Mouse (Mus musculus) embryonic facial prominence, embryonic 15.5 days (tissue): ENCODE measurements around the gene Crip3. TPM values are rescaled to one million over a fixed set of nuclear protein-coding genes. Genes with fewer than 3 reads are reported as not detected.

Source experiments
- ATAC-seq: fragments of 200-750 bp; cut with Nextera tagmentation; 2 replicates; pipeline ENCODE4 v1.8.0; 2017; ENCODE audit warnings: low read depth, moderate TSS enrichment; ENCODE audit not compliant: insufficient number of reproducible peaks, low FRiP score, low TSS enrichment
- H3K27ac ChIP-seq: fragments of 300-500 bp; sonication (generic); replicated peaks from 2 replicates; pipeline ENCODE4 v1.5.1; 2015; ENCODE audit warnings: mild to moderate bottlenecking, inconsistent platforms
- H3K27me3 ChIP-seq: fragments of 300-500 bp; sonication (generic); 2 replicates; pipeline ENCODE4 v1.6.1; 2015; ENCODE audit warnings: inconsistent platforms
- H3K36me3 ChIP-seq: fragments of 300-500 bp; sonication (generic); 2 replicates; pipeline ENCODE4 v1.6.1; 2015; ENCODE audit warnings: mild to moderate bottlenecking, inconsistent platforms
- H3K4me1 ChIP-seq: fragments of 300-500 bp; sonication (generic); 2 replicates; pipeline ENCODE4 v1.6.1; 2015; ENCODE audit warnings: inconsistent platforms
- H3K4me2 ChIP-seq: fragments of 300-500 bp; sonication (generic); replicated peaks from 2 replicates; pipeline ENCODE4 v1.6.1; 2015; ENCODE audit warnings: mild to moderate bottlenecking, inconsistent platforms
- H3K4me3 ChIP-seq: fragments of 300-500 bp; sonication (generic); replicated peaks from 2 replicates; pipeline ENCODE4 v1.5.1; 2015; ENCODE audit warnings: mild to moderate bottlenecking, inconsistent platforms
- H3K9ac ChIP-seq: fragments of 300-500 bp; sonication (generic); 2 replicates; pipeline ENCODE4 v1.6.1; 2015; ENCODE audit warnings: inconsistent platforms
- H3K9me3 ChIP-seq: fragments of 300-500 bp; sonication (generic); replicated peaks from 2 replicates; pipeline ENCODE4 v1.6.1; 2016; ENCODE audit warnings: inconsistent platforms
- WGBS: fragments of 180-500 bp; shearing (Covaris S2); methylation state at CpG from one replicate; pipeline ENCODE4 v1.1.7; 2015; 5-methylcytosine and 5-hydroxymethylcytosine counted together
- polyA plus RNA-seq: library from polyadenylated mRNA; unstranded; fragments of >200 nt; fragmentation: Nextera tagmentation; extraction: Ambion mirVana; gene quantifications from 2 replicates; pipeline ENCODE4 v1.2.1, GENCODE M21; 2015

Crip3 gene
- polyA plus RNA-seq, result 3.5 and 3.6 TPM in 2 replicates

- peak within 1 kb of the TSS; percentile 34; the same call in 1 of the 2 replicates for H3K27ac ChIP-seq
- H3K9me3 ChIP-seq, result no peaks in the 10 kb centered on the region
- peak within 1 kb of the TSS; percentile 19 for H3K4me3 ChIP-seq
- WGBS, result 10% methylated on average over 18 of the region's 18 CpGs
- no peaks in the 10 kb centered on the region for H3K36me3 ChIP-seq
- H3K4me2 ChIP-seq, result peak within 1 kb of the TSS; percentile 46
- ATAC-seq, result no peak
- no peak within 1 kb of the TSS for H3K9ac ChIP-seq
- H3K4me1 ChIP-seq, result peaks cover 10% of the 10 kb centered on the region; the same call in 1 of the 2 replicates
- H3K27me3 ChIP-seq, result no peaks in the 10 kb centered on the region; the same call in 1 of the 2 replicates
Observed at GRCm38 (mm10) chr17:46428761-46429414, at the start of gene Crip3. TSS of gene Crip3 (plus strand) at chr17:46428926.

DNA sequence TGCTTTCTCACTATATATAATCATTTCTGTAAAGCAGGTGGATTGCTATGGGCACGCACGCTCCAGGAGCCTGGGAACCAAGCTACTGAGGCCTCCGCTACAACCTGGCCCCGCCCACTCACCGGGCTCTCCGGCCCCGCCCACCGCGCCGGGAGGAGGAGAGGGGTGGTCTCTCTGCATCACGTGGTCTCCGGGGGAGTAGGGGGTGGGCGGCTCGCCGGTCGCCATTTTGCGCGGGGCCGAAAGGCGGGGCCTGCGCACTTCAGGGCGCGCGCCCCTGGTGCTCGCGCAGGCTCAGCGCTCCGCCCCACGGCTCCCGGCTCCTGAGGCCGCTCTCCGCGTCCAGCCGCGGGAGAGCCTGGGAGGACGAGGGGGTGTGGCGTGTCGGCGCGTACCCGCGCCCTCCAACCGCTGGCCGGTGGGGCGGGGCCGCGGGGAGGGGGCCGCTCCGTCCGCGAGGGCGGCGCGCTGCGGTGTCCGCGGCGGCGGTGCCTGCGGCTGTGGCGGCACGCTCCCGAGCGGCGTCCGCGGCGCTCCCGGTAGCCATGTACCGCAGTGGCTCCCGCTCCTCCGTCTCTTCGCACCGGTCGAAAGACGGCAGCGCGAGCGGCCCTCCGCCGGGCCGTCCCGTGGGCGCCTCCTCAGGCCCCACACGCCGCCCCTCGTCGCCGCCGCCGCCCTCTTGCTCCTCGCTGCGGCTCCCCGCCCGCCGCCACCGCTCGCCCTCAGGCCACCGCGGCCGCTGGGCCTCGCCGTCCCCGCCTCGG lies 45.2 kb upstream of the Crip3 start, which contains the start of gene Zfp318:
TSS of gene Zfp318 (plus strand) at position 438 of the 767 bp plus-strand sequence.
- H3K27ac ChIP-seq, result peak within 1 kb of the TSS; percentile 85
- peak within 1 kb of the TSS; percentile 68 for H3K4me2 ChIP-seq
- peak within 1 kb of the TSS; percentile 77 for H3K4me3 ChIP-seq
- peak within 1 kb of the TSS; percentile 92 for H3K9ac ChIP-seq
- H3K4me1 ChIP-seq, result peaks cover 15% of the 10 kb centered on the region
- under 1% methylated on average over 103 of the region's 105 CpGs for WGBS
- peaks cover 14% of the 10 kb centered on the region for H3K36me3 ChIP-seq
- H3K27me3 ChIP-seq, result no peaks in the 10 kb centered on the region
- peak; percentile 98 for ATAC-seq
- H3K9me3 ChIP-seq, result no peaks in the 10 kb centered on the region

- H3K9ac ChIP-seq, result peak overlapping the region; percentile 92
- no peak for ATAC-seq
- H3K4me1 ChIP-seq, result peaks cover 15% of the 10 kb centered on the region
- H3K4me2 ChIP-seq, result peak overlapping the region; percentile 68
- H3K9me3 ChIP-seq, result no peaks in the 10 kb centered on the region
- H3K27me3 ChIP-seq, result no peaks in the 10 kb centered on the region
- H3K36me3 ChIP-seq, result peaks cover 19% of the 10 kb centered on the region
- under 1% methylated on average over 70 of the region's 70 CpGs for WGBS
- peak overlapping the region; percentile 85 for H3K27ac ChIP-seq
- peak overlapping the region; percentile 77 for H3K4me3 ChIP-seq
Observed at GRCm38 (mm10) chr17:46384061-46384801, 44.5 kb upstream of the Crip3 start.

GRCm38 (mm10) chr17:46388200-46388599 lies 40.5 kb upstream of the Crip3 start:
- 86% methylated on average over 3 of the region's 3 CpGs for WGBS

GRCm38 (mm10) chr17:46393012-46393411 lies 35.7 kb upstream of the Crip3 start:
- Histone ChIP-seq H3K36me3 (peaks cover 44% of the 10 kb centered on the region), H3K4me1 (no peaks in the 10 kb centered on the region), H3K4me3 (no peak overlapping the region), H3K4me2 (no peak overlapping the region), H3K27ac (no peak overlapping the region), H3K9ac (no peak overlapping the region), H3K9me3 (no peaks in the 10 kb centered on the region), H3K27me3 (no peaks in the 10 kb centered on the region)
- 48% methylated on average over 2 of the region's 2 CpGs for WGBS
- ATAC-seq, result no peak

More at GRCm38 (mm10) chr17:46388200-46388599, 40.5 kb upstream of the Crip3 start:
- Histone ChIP-seq H3K9ac (no peak overlapping the region), H3K36me3 (peaks cover 25% of the 10 kb centered on the region), H3K27me3 (no peaks in the 10 kb centered on the region), H3K9me3 (no peaks in the 10 kb centered on the region), H3K4me3 (no peak overlapping the region), H3K4me1 (peaks cover 15% of the 10 kb centered on the region), H3K4me2 (no peak overlapping the region), H3K27ac (no peak overlapping the region)
- no peak for ATAC-seq

DNA sequence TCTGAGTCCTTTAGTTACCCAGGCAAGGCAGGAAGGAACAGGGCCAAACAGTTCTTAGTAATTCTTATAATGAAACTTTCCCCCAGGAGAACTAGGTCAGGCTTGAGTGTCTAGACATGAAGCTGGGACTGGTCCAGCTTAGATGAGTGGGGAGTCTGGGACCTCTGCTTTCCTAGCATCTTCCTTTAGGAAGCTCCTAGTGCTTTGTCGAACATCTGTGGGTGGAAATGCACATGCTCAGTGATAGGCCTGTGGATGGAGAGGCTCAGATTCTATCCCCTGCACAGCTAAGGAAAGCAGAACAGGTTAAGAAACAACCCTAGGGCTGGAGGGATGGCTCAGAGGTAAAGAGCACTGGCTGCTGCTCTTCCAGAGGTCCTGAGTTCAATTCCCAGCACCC lies 34.1 kb upstream of the Crip3 start:
- peaks cover 46% of the 10 kb centered on the region for H3K36me3 ChIP-seq
- H3K9ac ChIP-seq, result no peak overlapping the region
- no peaks in the 10 kb centered on the region for H3K4me1 ChIP-seq
- no peaks in the 10 kb centered on the region for H3K27me3 ChIP-seq
- 94% methylated on average over 1 of the region's 1 CpGs for WGBS
- H3K4me3 ChIP-seq, result no peak overlapping the region
- no peak overlapping the region for H3K27ac ChIP-seq
- no peak overlapping the region for H3K4me2 ChIP-seq
- no peaks in the 10 kb centered on the region for H3K9me3 ChIP-seq
- ATAC-seq, result no peak

GRCm38 (mm10) chr17:46408478-46408877 lies 20.2 kb upstream of the Crip3 start:
- Histone ChIP-seq H3K9ac (no peak overlapping the region), H3K27ac (no peak overlapping the region), H3K4me2 (no peak overlapping the region), H3K4me1 (no peaks in the 10 kb centered on the region), H3K4me3 (no peak overlapping the region), H3K9me3 (no peaks in the 10 kb centered on the region), H3K36me3 (peaks cover 76% of the 10 kb centered on the region), H3K27me3 (no peaks in the 10 kb centered on the region)
- ATAC-seq, result no peak
- 34% methylated on average over 3 of the region's 3 CpGs for WGBS

DNA sequence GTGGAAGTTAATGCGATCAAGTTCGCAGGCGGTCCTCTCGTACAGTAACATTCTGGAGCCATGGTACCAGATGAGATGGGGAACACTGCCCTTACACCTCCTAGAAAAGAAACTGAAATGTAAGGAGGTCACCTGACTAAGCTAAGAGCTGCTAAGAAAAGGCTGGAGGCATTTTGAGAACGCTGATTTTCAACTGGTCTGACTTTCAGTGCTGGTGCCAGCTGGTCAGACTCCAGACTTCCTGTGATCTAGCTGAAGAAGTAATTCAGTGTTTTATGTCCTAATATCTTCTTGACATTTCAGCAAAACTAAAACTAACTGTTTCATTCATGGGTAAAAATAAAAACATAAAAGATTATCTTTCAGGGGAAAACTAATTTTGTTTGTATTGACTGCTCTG lies 10.1 kb upstream of the Crip3 start:
- no peaks in the 10 kb centered on the region for H3K9me3 ChIP-seq
- no peak overlapping the region for H3K9ac ChIP-seq
- 67% methylated on average over 5 of the region's 5 CpGs for WGBS
- H3K4me2 ChIP-seq, result no peak overlapping the region
- no peak overlapping the region for H3K4me3 ChIP-seq
- 0 out of 2 replicates have a peak, but pooled peaks cover 11% of the 10 kb centered on the region for H3K36me3 ChIP-seq
- no peak for ATAC-seq
- no peaks in the 10 kb centered on the region for H3K4me1 ChIP-seq
- no peak overlapping the region for H3K27ac ChIP-seq
- no peaks in the 10 kb centered on the region for H3K27me3 ChIP-seq

- H3K9me3 ChIP-seq, result no peaks in the 10 kb centered on the region
- no peak overlapping the region for H3K4me3 ChIP-seq
- H3K4me1 ChIP-seq, result no peaks in the 10 kb centered on the region
- no peak overlapping the region for H3K9ac ChIP-seq
- no peak overlapping the region for H3K4me2 ChIP-seq
- no peaks in the 10 kb centered on the region for H3K27me3 ChIP-seq
- ATAC-seq, result no peak
- no peak overlapping the region for H3K27ac ChIP-seq
- 0 out of 2 replicates have a peak, but pooled peaks cover 5% of the 10 kb centered on the region for H3K36me3 ChIP-seq
Observed at GRCm38 (mm10) chr17:46419717-46420116, 9.0 kb upstream of the Crip3 start.

DNA sequence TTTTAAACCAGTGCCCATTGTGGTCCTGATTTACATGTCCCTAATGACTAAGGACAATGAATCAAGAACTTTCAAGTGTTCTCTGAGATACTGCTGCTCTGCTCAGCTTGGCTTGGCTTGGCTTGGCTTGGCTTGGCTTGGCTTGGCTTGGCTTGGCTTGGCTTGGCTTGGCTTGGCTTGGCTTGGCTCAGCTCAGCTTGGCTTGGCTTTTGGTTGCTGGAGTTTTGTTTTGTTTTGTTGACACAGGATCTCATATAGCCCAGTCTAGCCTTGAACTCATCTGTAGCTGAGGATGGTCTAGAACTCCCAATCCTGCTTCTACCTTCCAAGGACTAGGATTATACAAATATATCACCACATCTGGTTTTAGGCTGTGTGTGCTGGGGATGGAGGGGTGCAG lies 2.2 kb upstream of the Crip3 start:
- H3K9me3 ChIP-seq, result no peaks in the 10 kb centered on the region
- H3K36me3 ChIP-seq, result no peaks in the 10 kb centered on the region
- no peak for ATAC-seq
- H3K27me3 ChIP-seq, result no peaks in the 10 kb centered on the region; the same call in 1 of the 2 replicates
- no peak overlapping the region for H3K4me2 ChIP-seq
- no peak overlapping the region for H3K9ac ChIP-seq
- H3K4me3 ChIP-seq, result no peak overlapping the region
- H3K4me1 ChIP-seq, result peaks cover 7% of the 10 kb centered on the region; the same call in 1 of the 2 replicates
- no peak overlapping the region for H3K27ac ChIP-seq

GRCm38 (mm10) chr17:46433627-46434026 lies 4.9 kb downstream of the Crip3 start:
- H3K4me3 ChIP-seq, result peak overlapping the region; percentile 17
- 3% methylated on average over 17 of the region's 17 CpGs for WGBS
- ATAC-seq, result no peak
- peak overlapping the region; percentile 47 for H3K4me2 ChIP-seq
- peaks cover 11% of the 10 kb centered on the region for H3K27me3 ChIP-seq
- peaks cover 19% of the 10 kb centered on the region for H3K4me1 ChIP-seq
- H3K9me3 ChIP-seq, result no peaks in the 10 kb centered on the region
- no peaks in the 10 kb centered on the region for H3K36me3 ChIP-seq
- H3K27ac ChIP-seq, result no peak overlapping the region
- H3K9ac ChIP-seq, result no peak overlapping the region
